Mouse (Mus musculus): ENCODE measurements around the gene Dgkq.

DNA sequence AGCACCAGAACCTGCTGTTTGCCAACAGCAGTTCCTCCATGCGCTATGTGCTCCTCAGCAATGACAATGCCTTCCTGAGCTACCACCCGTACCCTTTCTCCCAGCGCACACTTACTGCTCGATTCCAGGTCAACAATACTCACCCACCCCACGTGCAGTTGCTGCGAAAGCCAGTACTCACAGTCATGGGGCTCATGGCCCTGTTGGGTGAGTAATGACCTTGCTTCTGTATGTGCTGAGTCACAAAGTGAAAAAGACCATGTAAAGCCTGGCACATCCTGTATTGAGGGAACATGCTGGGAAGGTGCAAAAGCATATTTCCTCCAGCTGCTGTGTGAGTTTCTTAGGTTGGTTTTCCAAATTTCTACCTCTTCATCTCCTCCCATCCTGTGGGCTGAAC, 11.4 kb upstream of the Dgkq start:
- no peak for TF ChIP-seq POU5F1 (IDR thresholded peaks at IDR 0.05; ENCODE audit: borderline replicate concordance, low read length)
- TF ChIP-seq CTCF (conservative IDR thresholded peaks at IDR 0.05; ENCODE audit: low read length): no peak

Measured in E14TG2a.4 (cell line).